Mouse (Mus musculus): ENCODE measurements around the gene Hace1. TPM values are rescaled to one million over a fixed set of nuclear protein-coding genes. Genes with fewer than 3 reads are reported as not detected.

Hace1 gene
- polyA plus RNA-seq, 1 experiment, result 25.5 TPM

DNA sequence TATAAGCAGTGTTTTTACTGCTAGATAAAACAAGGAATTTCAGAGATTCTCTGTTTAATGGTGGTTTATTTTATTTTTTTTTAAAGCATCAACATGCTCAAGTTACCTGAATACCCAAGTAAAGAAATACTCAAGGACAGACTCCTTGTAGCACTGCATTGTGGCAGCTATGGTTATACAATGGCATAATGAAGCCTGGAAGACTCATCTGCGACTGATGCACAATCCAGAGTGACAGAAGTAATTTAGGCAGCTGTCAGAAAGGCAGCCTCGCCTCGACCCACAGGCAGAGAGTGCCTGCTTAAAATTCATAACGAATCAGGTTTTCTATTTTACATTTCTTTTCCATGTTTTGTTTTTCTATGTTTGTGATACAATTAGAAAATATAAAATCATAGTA, 133.7 kb downstream of the Hace1 start:
- TF ChIP-seq CTCF (IDR thresholded peaks at IDR 0.05; ENCODE audit: control insufficient read depth, insufficient read depth, low read length), result no peak
- no peak for TF ChIP-seq POLR2A (IDR thresholded peaks at IDR 0.05; ENCODE audit: borderline replicate concordance, control insufficient read depth, low read depth, low read length)
- 94% methylated on average over 4 of the region's 4 CpGs for WGBS
- Histone ChIP-seq H3K4me3 (replicated peaks; ENCODE audit: control insufficient read depth, low read depth, low read length) (no peak overlapping the region), H3K4me1 (ENCODE audit: control insufficient read depth, insufficient read depth, low read length) (no peaks in the 10 kb centered on the region; the same call in 1 of the 2 replicates), H3K27ac (ENCODE audit: control insufficient read depth, insufficient read depth, low read depth, low read length, poor library complexity) (no peak overlapping the region)

Other genes starting within 250 kb of the Hace1 start
- gene Bves, start 242.1 kb upstream of the Hace1 start, polyA plus RNA-seq (2011; ENCODE audit: insufficient read depth, insufficient read length, low replicate concordance, missing spikeins), result 1.3 TPM in 1 of 2 replicates, not detected in the other
- gene Lin28b, start 91.4 kb upstream of the Hace1 start, polyA plus RNA-seq (2011; ENCODE audit: insufficient read depth, insufficient read length, low replicate concordance, missing spikeins), result 0.40 TPM in 1 of 2 replicates, not detected in the other

Measured in bone marrow, adult 2 months (tissue).